Mouse (Mus musculus) limb, embryonic 14.5 days (tissue): ENCODE measurements around the gene Tnrc6b. TPM values are rescaled to one million over a fixed set of nuclear protein-coding genes. Genes with fewer than 3 reads are reported as not detected.

Experiments used
- ATAC-seq: fragments of 200-750 bp; cut with Nextera tagmentation; 2 replicates; pipeline ENCODE4 v1.8.0; 2017; ENCODE audit warnings: low read depth, moderate number of reproducible peaks, moderate TSS enrichment; ENCODE audit not compliant: low FRiP score
- DNase-seq: peaks from one replicate; pipeline ENCODE4 v3.0.0-alpha.2; 2015; ENCODE audit warnings: low spot score
- H3K27ac ChIP-seq: fragments of 300-500 bp; sonication (generic); replicated peaks from 2 replicates; pipeline ENCODE4 v1.5.1; 2014; ENCODE audit warnings: low read depth, mild to moderate bottlenecking, low read length, moderate library complexity, mixed read lengths
- H3K27me3 ChIP-seq: fragments of 300-500 bp; sonication (generic); 2 replicates; pipeline ENCODE4 v1.6.1; 2014; ENCODE audit warnings: low read length, mixed read lengths; ENCODE audit not compliant: control insufficient read depth, insufficient read depth
- H3K36me3 ChIP-seq: fragments of 300-500 bp; sonication (generic); 2 replicates; pipeline ENCODE4 v1.6.1; 2014; ENCODE audit warnings: mild to moderate bottlenecking, low read length, moderate library complexity, mixed read lengths; ENCODE audit not compliant: control insufficient read depth, insufficient read depth
- H3K4me1 ChIP-seq: fragments of 300-500 bp; sonication (generic); 2 replicates; pipeline ENCODE4 v1.6.1; 2014; ENCODE audit warnings: antibody characterized with exemption, low read length, mixed read lengths; ENCODE audit not compliant: control insufficient read depth, insufficient read depth
- H3K4me2 ChIP-seq: fragments of 300-500 bp; sonication (generic); replicated peaks from 2 replicates; pipeline ENCODE4 v1.6.1; 2014; ENCODE audit warnings: low read depth, mild to moderate bottlenecking, low read length, moderate library complexity; ENCODE audit not compliant: severe bottlenecking
- H3K4me3 ChIP-seq: fragments of 300-500 bp; sonication (generic); replicated peaks from 2 replicates; pipeline ENCODE4 v1.5.1; 2014; ENCODE audit warnings: low read length
- H3K9ac ChIP-seq: fragments of 300-500 bp; sonication (generic); 2 replicates; pipeline ENCODE4 v1.6.1; 2014; ENCODE audit warnings: mild to moderate bottlenecking, low read depth, low read length, moderate library complexity; ENCODE audit not compliant: severe bottlenecking
- H3K9me3 ChIP-seq: fragments of 300-500 bp; sonication (generic); 2 replicates; pipeline ENCODE4 v1.6.1; 2016; ENCODE audit warnings: low read length; ENCODE audit not compliant: control insufficient read depth
- POLR2A ChIP-seq: fragments of 200-500 bp; IDR thresholded peaks from 2 replicates; pipeline ENCODE4 v1.8.0; 2012; ENCODE audit warnings: inconsistent platforms, mild to moderate bottlenecking, moderate library complexity, borderline replicate concordance; ENCODE audit not compliant: insufficient read depth, insufficient read length; ENCODE audit errors: extremely low read depth
- WGBS: fragments of 180-500 bp; shearing (Covaris S2); extraction: QIAGEN DNeasy Blood & Tissue Kit; methylation state at CpG from one replicate; pipeline ENCODE4 v1.1.7; 2014; 5-methylcytosine and 5-hydroxymethylcytosine counted together
- polyA plus RNA-seq, 2 experiments: library from polyadenylated mRNA; depleted of rRNA in 1 of 2; stranded (reverse) in 1 of 2; unstranded in 1 of 2; fragments of >200 nt; fragmentation: Nextera tagmentation in 1 of 2; extraction: Ambion mirVana in 1 of 2; gene quantifications; 2 replicates each; pipeline versions ENCODE4 v1.2.1 to v1.2.3; 2012 to 2014

Gene Tnrc6b
- polyA plus RNA-seq, 2 experiments, result 12.5 to 15.8 TPM

DNA sequence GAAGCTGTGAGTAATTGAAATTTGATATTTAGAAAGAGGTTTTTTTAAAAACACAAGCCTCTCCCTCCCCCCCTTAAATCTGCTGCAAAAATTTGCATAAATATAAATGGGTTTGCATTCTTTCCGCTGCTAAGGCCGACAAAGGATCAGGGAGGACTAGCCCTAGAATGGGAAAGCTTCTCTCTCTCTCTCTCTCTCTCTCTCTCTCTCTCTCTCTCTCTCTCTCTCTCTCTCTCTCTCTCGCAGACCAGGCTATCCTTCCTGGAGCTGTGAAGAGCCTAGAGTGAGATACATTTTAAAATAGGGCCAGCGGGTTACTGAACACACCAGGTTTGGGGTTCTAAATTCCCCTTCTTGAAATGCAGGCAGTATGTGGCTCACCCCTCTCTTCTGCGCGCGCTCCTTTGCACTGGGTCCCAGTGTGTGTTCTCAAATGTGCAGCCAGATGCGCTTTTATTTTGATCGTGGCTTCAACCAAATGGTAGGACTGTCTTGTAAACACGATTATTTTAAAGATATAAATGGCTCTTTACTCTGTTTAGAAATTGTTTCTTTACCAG, 88.0 kb downstream of the Tnrc6b start:
- H3K9me3 ChIP-seq, result no peaks in the 10 kb centered on the region
- H3K4me1 ChIP-seq, result peaks cover 21% of the 10 kb centered on the region
- peak overlapping the region; percentile 69 for H3K4me2 ChIP-seq
- under 1% methylated on average over 10 of the region's 10 CpGs for WGBS
- no peaks in the 10 kb centered on the region; the same call in 1 of the 2 replicates for H3K36me3 ChIP-seq
- H3K4me3 ChIP-seq, result peak overlapping the region; percentile 58
- TF ChIP-seq POLR2A, result 0 out of 2 replicates have a peak, but pooled peaks have one; percentile 15
- peak overlapping the region; percentile 84 for H3K27ac ChIP-seq
- H3K9ac ChIP-seq, result peak overlapping the region; percentile 75
- H3K27me3 ChIP-seq, result no peaks in the 10 kb centered on the region
- ATAC-seq (peak; percentile 37; the same call in 1 of the 2 replicates), DNase-seq (peak; percentile 56)

GRCm38 (mm10) chr15:80799634-80800137, 88.6 kb downstream of the Tnrc6b start:
- Histone ChIP-seq H3K36me3 (no peaks in the 10 kb centered on the region; the same call in 1 of the 2 replicates), H3K27ac (peak overlapping the region; percentile 84), H3K9ac (peak overlapping the region; percentile 75), H3K4me1 (peaks cover 25% of the 10 kb centered on the region), H3K4me2 (peak overlapping the region; percentile 69), H3K4me3 (peak overlapping the region; percentile 58), H3K27me3 (no peaks in the 10 kb centered on the region), H3K9me3 (no peaks in the 10 kb centered on the region)
- under 1% methylated on average over 10 of the region's 10 CpGs for WGBS
- DNase-seq (peak; percentile 78), ATAC-seq (peak; percentile 66; the same call in 1 of the 2 replicates)
- TF ChIP-seq POLR2A, result no peak

DNA sequence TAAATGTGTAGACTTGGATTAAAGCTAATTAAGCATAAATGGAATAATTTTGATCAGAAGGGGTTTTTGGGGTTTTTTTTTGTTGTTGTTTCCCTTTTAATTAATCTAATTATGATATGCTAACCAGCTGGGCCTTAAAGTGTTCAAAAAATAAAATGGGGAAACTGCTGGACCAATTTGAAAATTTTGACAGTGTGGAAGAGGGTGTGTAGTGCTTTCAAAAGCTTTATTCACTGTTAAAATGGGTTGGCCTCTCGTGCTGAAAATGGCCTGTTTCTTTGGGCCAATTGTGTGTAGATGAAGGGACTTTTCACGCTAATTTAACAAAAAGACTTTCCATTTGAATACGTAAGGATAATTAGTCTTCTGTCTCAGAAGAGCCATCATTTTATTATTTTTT, 89.1 kb downstream of the Tnrc6b start:
- H3K4me1 ChIP-seq, result peaks cover 25% of the 10 kb centered on the region
- no peak for DNase-seq
- no peaks in the 10 kb centered on the region for H3K27me3 ChIP-seq
- no peak for ATAC-seq
- peak overlapping the region; percentile 58 for H3K4me3 ChIP-seq
- H3K36me3 ChIP-seq, result no peaks in the 10 kb centered on the region; the same call in 1 of the 2 replicates
- H3K27ac ChIP-seq, result no peak overlapping the region
- peak overlapping the region; percentile 75 for H3K9ac ChIP-seq
- peak overlapping the region; percentile 69 for H3K4me2 ChIP-seq
- WGBS, result 29% methylated on average over 3 of the region's 3 CpGs
- no peaks in the 10 kb centered on the region for H3K9me3 ChIP-seq
- TF ChIP-seq POLR2A, result no peak

DNA sequence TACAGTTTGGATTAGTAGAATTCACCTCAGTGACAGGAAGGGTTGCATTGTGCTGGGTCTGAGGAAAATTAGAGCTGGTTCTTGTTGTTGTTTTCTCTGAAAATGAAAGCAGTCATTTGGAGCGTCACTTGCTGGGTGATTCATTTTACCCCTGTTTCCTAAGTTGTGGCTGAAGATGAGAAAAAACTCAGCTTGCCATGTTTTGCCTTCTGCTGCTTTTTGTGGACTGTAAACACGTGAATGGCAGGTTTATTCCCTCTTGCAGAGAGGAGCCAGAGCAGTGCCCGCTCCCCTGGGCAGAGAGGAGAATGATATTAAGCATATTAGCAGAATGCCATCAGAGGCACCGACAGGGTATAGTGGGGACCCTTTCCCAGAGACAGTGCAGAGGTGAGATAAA, 89.7 kb downstream of the Tnrc6b start:
- peak overlapping the region; percentile 58 for H3K4me3 ChIP-seq
- H3K27ac ChIP-seq, result no peak overlapping the region
- H3K4me1 ChIP-seq, result peaks cover 25% of the 10 kb centered on the region
- H3K27me3 ChIP-seq, result no peaks in the 10 kb centered on the region
- H3K9ac ChIP-seq, result peak overlapping the region; percentile 75; the same call in 1 of the 2 replicates
- no peak for TF ChIP-seq POLR2A
- DNase-seq (no peak), ATAC-seq (no peak)
- peak overlapping the region; percentile 69 for H3K4me2 ChIP-seq
- no peaks in the 10 kb centered on the region for H3K9me3 ChIP-seq
- WGBS, result 15% methylated on average over 4 of the region's 4 CpGs
- H3K36me3 ChIP-seq, result no peaks in the 10 kb centered on the region; the same call in 1 of the 2 replicates

DNA sequence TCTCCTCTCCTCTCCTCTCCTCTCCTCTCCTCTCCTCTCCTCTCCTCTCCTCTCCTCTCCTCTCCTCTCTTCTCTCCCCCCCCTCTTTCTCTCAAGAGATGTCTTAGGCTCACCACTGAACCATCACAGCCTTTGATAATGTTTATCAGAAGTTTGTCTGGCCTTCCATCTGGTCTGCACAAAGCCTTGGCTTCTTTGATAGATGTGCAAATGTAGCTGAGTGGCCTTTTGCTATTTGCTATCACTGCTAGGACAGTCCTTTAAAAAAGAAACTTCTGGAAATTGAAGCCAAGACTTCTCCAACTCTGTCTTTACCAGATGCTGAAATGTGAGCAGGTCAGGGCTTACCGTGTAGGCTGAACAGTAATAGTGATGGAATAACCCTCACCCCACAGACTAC, 90.5 kb downstream of the Tnrc6b start:
- no peak overlapping the region for H3K27ac ChIP-seq
- H3K9ac ChIP-seq, result no peak overlapping the region
- no peak for ATAC-seq
- no peak for DNase-seq
- no peak for TF ChIP-seq POLR2A
- peak overlapping the region; percentile 69; the same call in 1 of the 2 replicates for H3K4me2 ChIP-seq
- no peaks in the 10 kb centered on the region for H3K27me3 ChIP-seq
- no peak overlapping the region for H3K4me3 ChIP-seq
- H3K9me3 ChIP-seq, result no peaks in the 10 kb centered on the region
- WGBS, result 15% methylated on average over 1 of the region's 1 CpGs
- peaks cover 25% of the 10 kb centered on the region for H3K4me1 ChIP-seq
- H3K36me3 ChIP-seq, result no peaks in the 10 kb centered on the region; the same call in 1 of the 2 replicates
